Mouse (Mus musculus): ENCODE results near the gene Tnr.

Tnr gene

GRCm38 (mm10) chr1:159872866-159873265, 349.3 kb downstream of the Tnr start:
- no peak for DNase-seq (ENCODE audit: low spot score)

DNA sequence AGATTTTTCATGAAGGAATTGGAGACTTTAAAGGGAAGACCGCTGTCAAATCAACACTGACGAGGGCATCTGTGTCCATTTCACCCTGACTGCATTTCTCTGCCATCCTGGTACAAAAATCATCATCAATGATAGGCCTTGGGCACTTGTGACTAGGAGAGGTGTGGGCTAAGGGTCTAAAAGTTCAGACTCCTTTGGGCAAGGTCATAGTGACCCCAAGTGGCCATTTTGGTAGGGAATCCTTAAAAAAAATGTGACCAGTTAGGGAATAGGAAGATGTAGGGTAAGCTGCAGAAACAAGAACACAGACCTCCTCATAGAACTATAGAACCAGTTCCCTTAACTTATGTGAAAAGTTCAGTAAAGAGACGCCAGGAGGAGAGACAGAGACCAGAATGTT, 355.1 kb downstream of the Tnr start:
- DNase-seq (ENCODE audit: low spot score): no peak

- no peak for DNase-seq (ENCODE audit: low spot score)
Measured at GRCm38 (mm10) chr1:159879866-159880265, 356.3 kb downstream of the Tnr start.

- no peak for DNase-seq (ENCODE audit: low spot score)
Measured at GRCm38 (mm10) chr1:159885476-159885875, 361.9 kb downstream of the Tnr start.

- no peak for DNase-seq (ENCODE audit: low spot score)
Measured at GRCm38 (mm10) chr1:159888611-159889010, 365.0 kb downstream of the Tnr start.

- DNase-seq (ENCODE audit: low spot score): no peak
Measured at GRCm38 (mm10) chr1:159889012-159889765, 365.6 kb downstream of the Tnr start.

GRCm38 (mm10) chr1:159890524-159890923, 367.0 kb downstream of the Tnr start:
- DNase-seq (ENCODE audit: low spot score): no peak

DNA sequence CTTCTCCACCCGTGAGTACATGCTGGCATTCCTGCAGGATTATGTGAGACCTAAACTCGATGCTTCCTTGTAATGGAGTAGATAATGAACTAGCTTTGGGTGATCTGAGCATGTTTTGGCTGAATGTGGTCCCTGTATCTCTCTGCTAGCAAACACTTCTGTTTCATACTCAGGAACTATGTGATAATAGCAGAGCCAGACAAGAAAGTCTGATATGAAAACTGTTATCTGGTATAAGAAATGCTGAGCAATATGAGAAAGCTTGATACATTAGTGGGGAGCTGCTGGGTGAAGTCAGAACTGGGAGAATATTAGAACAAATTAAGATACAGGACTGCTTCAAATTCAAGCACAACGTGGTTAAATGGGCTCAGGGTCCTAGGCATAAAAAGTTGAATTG, 371.5 kb downstream of the Tnr start:
- DNase-seq (ENCODE audit: low spot score): no peak

GRCm38 (mm10) chr1:159899991-159900390, 376.4 kb downstream of the Tnr start:
- no peak for DNase-seq (ENCODE audit: low spot score)

- DNase-seq (ENCODE audit: low spot score): no peak
Measured at GRCm38 (mm10) chr1:159900639-159901038, 377.1 kb downstream of the Tnr start.

DNA sequence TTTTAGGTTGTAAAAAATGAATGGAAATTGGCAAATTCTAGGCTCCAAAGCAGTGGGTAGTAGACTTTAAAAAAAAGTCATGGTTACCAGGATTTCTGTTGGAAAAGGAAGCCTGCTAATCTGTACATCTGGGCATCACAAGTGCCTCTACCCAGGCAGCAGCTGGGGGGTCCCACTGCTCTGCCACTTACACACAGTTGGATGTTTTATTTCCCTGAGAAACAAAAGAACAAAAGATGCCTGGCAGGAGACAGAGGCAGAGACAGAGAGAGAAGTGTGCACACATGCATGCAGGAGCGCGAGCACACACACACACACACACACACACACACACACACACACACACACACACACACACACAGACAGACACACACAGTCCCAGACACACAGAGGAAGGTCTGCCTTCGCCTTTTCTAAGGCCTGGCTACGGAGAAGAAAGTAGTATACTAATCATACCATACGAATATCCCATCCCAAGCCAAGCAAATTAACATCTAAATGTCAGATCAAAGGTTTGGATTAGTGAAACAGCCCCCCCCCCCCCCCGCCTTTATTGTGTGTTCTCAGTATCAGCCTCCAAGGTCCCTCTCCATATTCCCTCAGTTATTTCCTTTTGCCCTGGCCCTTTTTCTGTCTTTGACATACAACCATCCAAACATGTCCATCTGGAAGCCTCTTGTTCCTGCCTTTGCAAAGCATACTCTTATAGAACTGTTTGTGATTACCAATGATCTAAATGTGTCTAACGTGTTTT, 378.0 kb downstream of the Tnr start:
- DNase-seq (ENCODE audit: low spot score): no peak

DNA sequence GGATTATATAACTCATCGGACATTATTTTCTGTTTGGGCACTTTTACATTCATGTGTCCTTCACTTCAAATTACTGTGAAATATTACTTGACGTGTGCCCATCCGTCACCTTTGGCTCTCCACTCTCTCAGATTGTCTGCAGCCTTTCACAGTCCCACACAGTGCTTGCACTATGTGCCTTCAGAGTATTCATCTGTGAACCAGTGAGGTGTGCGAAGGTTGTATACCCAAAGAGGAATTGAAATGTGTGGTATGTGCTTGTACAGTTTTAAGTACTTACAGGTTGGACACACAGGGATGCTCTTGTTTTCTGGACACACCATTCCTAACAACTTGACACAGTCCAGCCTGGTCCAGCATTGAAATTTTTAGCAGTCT, 378.5 kb downstream of the Tnr start:
- DNase-seq (ENCODE audit: low spot score): no peak

GRCm38 (mm10) chr1:159911006-159911405, 387.4 kb downstream of the Tnr start:
- DNase-seq (ENCODE audit: low spot score): no peak

DNA sequence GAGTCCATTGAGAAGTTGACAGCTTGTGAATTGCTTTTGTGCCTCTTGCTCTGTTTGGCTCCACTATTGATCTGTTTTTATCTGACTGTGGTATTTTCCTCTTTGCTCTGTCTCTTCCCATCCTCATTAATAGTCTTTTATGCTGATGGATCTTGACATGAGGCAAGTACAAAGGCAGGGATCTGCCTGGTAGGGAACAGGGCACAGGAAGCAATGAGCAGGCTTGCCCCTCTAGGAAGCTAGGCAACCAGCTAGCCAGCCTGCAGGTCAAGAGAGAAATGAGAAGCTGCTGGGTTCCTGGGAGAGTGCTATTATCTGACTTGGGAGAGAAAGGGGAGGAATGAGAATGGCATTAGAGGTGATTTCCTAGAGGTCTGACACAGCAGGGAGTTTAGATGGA, 391.2 kb downstream of the Tnr start:
- no peak for DNase-seq (ENCODE audit: low spot score)

DNA sequence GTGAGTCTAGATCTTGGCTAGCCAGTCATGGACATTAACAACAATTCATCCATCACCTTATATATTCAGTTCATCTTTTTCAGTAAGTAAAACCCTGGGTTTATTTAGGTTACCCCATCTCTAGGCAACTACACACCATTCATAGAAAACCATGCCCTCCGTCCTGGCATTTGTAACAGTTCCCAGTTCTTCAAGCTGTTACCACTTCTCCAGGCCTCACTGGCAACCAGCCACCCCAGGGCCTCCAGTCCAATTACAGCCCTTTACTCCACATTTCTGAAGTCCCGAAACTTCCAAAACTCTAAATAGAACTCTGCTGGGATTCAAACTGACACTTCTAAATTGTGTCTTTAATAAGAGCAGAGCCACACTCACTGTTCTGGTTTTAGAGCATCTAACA, 397.0 kb downstream of the Tnr start:
- no peak for DNase-seq (ENCODE audit: low spot score)

- no peak for DNase-seq (ENCODE audit: low spot score)
Measured at GRCm38 (mm10) chr1:159923010-159923409, 399.4 kb downstream of the Tnr start.

- DNase-seq (ENCODE audit: low spot score): peak; percentile 17
Measured at GRCm38 (mm10) chr1:159924105-159924504, 400.5 kb downstream of the Tnr start.

DNA sequence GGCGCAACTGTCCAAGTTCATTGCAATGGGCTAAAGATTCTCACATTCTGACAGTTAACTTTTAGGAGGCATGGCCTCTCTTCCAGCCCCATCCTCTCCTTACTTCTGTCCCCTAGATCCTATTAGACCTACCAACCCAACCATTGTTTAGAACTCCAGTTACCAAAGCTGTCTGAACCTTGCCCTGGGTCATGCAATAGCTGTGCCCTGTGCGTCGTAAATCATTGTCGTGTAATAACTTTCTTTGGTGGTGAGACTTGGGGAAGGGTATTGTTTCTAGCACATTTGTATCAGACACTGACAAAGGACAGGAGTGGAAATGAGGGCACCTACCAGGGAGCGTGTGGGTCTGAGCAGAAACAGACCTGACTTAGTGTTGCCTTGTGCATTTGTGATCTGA, 401.1 kb downstream of the Tnr start:
- no peak for DNase-seq (ENCODE audit: low spot score)

DNA sequence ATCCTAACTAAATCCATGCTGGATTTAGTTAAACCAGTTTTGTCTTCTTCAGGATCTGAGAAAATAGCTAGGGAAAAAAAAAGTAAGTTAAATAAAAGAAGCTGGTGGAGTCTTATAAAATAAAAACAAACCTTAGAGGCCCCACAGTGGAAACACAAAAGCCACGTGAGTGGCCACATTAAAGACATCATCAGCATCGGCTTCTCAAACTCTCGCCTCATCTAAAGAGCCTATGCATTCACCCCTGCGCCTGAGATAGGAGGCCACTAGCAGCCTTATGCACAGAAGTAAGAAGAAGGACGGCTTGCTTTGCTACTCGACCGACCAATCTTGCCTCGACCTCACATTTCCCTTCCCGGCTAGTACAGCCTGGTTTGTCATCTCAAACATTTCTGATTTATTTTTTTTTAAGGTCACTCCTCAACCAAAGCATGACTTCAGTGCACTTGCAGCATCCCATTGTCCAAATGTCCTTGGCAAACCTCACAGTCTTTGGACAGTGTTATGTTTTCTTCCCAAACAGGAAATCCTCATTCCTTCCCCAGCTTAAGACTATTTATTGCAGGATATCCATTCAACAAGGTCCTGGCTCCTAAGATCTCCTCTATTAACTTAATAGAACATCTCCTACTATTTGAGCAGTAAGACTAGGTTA, 405.2 kb downstream of the Tnr start:
- DNase-seq (ENCODE audit: low spot score): no peak

DNA sequence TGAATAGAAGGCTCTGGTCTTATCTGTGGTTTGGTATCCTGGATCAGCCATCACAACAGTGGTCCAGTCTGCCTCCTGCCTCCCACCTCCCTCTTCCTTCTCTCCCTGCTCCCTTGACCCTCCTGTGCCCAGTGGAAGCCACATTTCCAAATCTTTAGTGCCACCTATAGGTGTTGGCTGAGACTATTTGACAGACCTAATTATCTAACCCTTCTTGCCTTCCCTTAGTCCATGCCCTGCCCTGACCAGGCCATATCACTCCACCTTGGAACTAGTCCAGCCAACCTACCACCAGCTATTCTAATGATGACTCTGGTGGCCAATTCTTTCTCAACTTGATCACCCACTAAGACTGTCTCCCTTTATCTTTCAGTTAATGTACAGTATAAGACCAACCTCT, 408.5 kb downstream of the Tnr start:
- DNase-seq (ENCODE audit: low spot score): no peak

- no peak for DNase-seq (ENCODE audit: low spot score)
Measured at GRCm38 (mm10) chr1:159932598-159932997, 409.0 kb downstream of the Tnr start.

DNA sequence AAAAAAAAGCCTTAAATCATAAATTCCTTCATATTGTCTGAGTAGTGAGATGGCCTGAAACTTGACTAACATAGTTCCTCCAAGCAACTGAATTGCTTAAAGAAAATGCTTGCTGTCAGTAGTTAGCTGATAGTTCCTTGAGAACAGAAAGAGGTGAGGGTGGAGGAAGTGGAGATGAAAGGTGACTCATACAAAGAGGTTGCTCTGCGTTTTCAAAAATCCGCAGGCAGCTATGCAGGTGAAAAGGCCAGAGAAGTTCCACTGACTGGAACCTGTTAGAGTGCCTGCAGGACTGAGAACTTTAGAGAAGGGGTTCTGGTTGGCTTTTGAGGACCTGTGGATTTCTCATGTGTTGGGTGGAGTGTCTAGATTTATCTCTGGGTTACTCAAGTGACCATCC, 414.9 kb downstream of the Tnr start:
- DNase-seq (ENCODE audit: low spot score): no peak

GRCm38 (mm10) chr1:159939335-159939734, 415.8 kb downstream of the Tnr start:
- no peak for DNase-seq (ENCODE audit: low spot score)

Measured in layer of hippocampus, adult 9-10 months (tissue).